Mouse (Mus musculus): ENCODE data around the gene Thpo. TPM values are rescaled to one million over a fixed set of nuclear protein-coding genes. Genes with fewer than 3 reads are reported as not detected.

Thpo gene
- total RNA-seq, 1 experiment from 2014 or later, result 3.2 TPM

Other genes starting within 250 kb of the Thpo start
- gene Eif2b5, start 235.7 kb downstream of the Thpo start, total RNA-seq (2021), result 58.3 and 63.8 TPM in 2 replicates
- 43.9 and 46.2 TPM in 2 replicates for gene Dvl3, start 217.5 kb downstream of the Thpo start, total RNA-seq (2021)
- gene Ap2m1, start 199.0 kb downstream of the Thpo start, total RNA-seq (2021), result 291 and 310 TPM in 2 replicates
- 87.3 and 101 TPM in 2 replicates for gene Abcf3, start 185.9 kb downstream of the Thpo start, total RNA-seq (2021)
- 1.5 TPM in 1 of 2 replicates, not detected in the other for gene Vwa5b2, start 145.0 kb downstream of the Thpo start, total RNA-seq (2021)
- 7.2 and 9.1 TPM in 2 replicates for gene Eef1akmt4, start 122.9 kb downstream of the Thpo start, total RNA-seq (2021)
- gene Gm49333, start 122.9 kb downstream of the Thpo start, total RNA-seq (2021), result not detected in 2 replicates
- gene Alg3, start 122.8 kb downstream of the Thpo start, total RNA-seq (2021), result 26.2 and 41.4 TPM in 2 replicates
- gene Camk2n2, start 113.2 kb downstream of the Thpo start, total RNA-seq (2021), result 15.8 and 27.8 TPM in 2 replicates
- 11.4 and 15.0 TPM in 2 replicates for gene Ece2, start 104.7 kb downstream of the Thpo start, total RNA-seq (2021)
- 279 and 296 TPM in 2 replicates for gene Psmd2, start 82.9 kb downstream of the Thpo start, total RNA-seq (2021)
- 337 and 368 TPM in 2 replicates for gene Eif4g1, start 66.2 kb downstream of the Thpo start, total RNA-seq (2021)
- gene Fam131a, start 41.3 kb downstream of the Thpo start, total RNA-seq (2021), result 14.8 and 17.6 TPM in 2 replicates
- 49.8 and 56.3 TPM in 2 replicates for gene Polr2h, start 16.8 kb downstream of the Thpo start, total RNA-seq (2021)
- gene Clcn2, start 16.8 kb downstream of the Thpo start, total RNA-seq (2021), result 45.9 and 74.4 TPM in 2 replicates
- 8.1 and 13.5 TPM in 2 replicates for gene Chrd, start 1.4 kb downstream of the Thpo start, total RNA-seq (2021)

Measured in adrenal gland, postnatal 25 days (tissue).